Mouse (Mus musculus): ENCODE results near the gene Hemgn. TPM values are rescaled to one million over a fixed set of nuclear protein-coding genes. Genes with fewer than 3 reads are reported as not detected.

Gene Hemgn
- total and polyA plus RNA-seq, 3 experiments = 11.8 to 19.9 TPM; not detected in 1

DNA sequence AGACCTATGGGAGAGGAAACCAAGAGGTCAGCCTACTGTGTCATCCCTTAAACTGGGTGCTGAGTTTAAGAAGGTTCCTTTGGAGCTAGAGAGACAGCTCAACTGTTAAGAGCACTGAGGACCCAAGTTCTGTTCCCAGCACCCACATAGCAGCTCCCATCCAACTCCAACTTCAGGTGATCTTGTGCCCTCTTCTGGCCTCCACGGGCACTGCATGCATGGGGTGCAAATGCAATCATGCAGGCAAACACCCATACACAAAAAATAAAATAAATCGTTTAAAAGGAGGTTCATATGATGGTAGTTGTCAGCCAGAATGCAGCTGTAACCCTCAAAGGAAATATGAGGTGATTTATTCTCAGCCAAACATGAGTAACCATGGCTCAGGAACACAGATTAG, 48.9 kb downstream of the Hemgn start:
- no peak for TF ChIP-seq ELF1 (IDR thresholded peaks at IDR 0.05; ENCODE audit: low read depth, low read length)
- TF ChIP-seq GABPA (IDR thresholded peaks at IDR 0.05; ENCODE audit: low read depth, low read length) = no peak
- peak; percentile 17; the same call in 1 of the 2 replicates for TF ChIP-seq RAD21 (IDR thresholded peaks at IDR 0.05; ENCODE audit: low read depth, low read length)
- no peak for TF ChIP-seq SIN3A (IDR thresholded peaks at IDR 0.05; ENCODE audit: low read length)
- no peak for TF ChIP-seq POLR2AphosphoS5 (IDR thresholded peaks at IDR 0.05; ENCODE audit: borderline replicate concordance, low read depth, low read length)
- peak; percentile 38 to 50 (median 41); a peak in 5 of 6 replicates for TF ChIP-seq CTCF (IDR thresholded peaks at IDR 0.05 in 2 of 3, conservative IDR thresholded peaks at IDR 0.05 in 1 of 3; ENCODE audit: control insufficient read depth in 1 of 3, insufficient read depth in 1 of 3, low read depth in 2 of 3, low read length in 3 of 3, poor library complexity in 1 of 3, severe bottlenecking in 1 of 3)
- 0 out of 2 replicates have a peak, but pooled peaks have one; percentile 6 for TF ChIP-seq SMC3 (IDR thresholded peaks at IDR 0.05; ENCODE audit: low read depth, low read length)
- no peak for TF ChIP-seq UBTF (IDR thresholded peaks at IDR 0.05; ENCODE audit: borderline replicate concordance, insufficient read depth, low read depth, low read length)
- no peak for TF ChIP-seq MYC (IDR thresholded peaks at IDR 0.05; ENCODE audit: low read depth, low read length)
- no peak for TF ChIP-seq ZNF384 (IDR thresholded peaks at IDR 0.05; ENCODE audit: low read depth, low read length)
- TF ChIP-seq ETS1 (IDR thresholded peaks at IDR 0.05; ENCODE audit: low read depth, low read length) = no peak
- TF ChIP-seq TCF12 (IDR thresholded peaks at IDR 0.05; ENCODE audit: low read depth, low read length) = no peak
- TF ChIP-seq NELFE (IDR thresholded peaks at IDR 0.05; ENCODE audit: low read depth, low read length) = no peak
- TF ChIP-seq MYB (IDR thresholded peaks at IDR 0.05; ENCODE audit: low read depth, low read length) = no peak
- no peak for TF ChIP-seq BHLHE40 (IDR thresholded peaks at IDR 0.05; ENCODE audit: borderline replicate concordance, low read depth, low read length)
- TF ChIP-seq EP300 (IDR thresholded peaks at IDR 0.05; ENCODE audit: low read depth in 1 of 2, low read length in 2 of 2) = no peak
- no peaks in the 10 kb centered on the region for H3K4me1 ChIP-seq (ENCODE audit: control insufficient read depth in 1 of 2, insufficient read depth in 2 of 2, low read length in 2 of 2)
- H3K36me3 ChIP-seq (ENCODE audit: control insufficient read depth in 1 of 2, insufficient read depth in 2 of 2, low read length in 2 of 2) = no peaks in the 10 kb centered on the region
- peak; percentile 18 for DNase-seq (ENCODE audit: low read depth, low spot score)
- H3K9ac ChIP-seq (ENCODE audit: control insufficient read depth, low read depth, low read length, poor library complexity, severe bottlenecking) = no peak overlapping the region
- H3K27ac ChIP-seq (ENCODE audit: control insufficient read depth, low read depth, low read length) = no peak overlapping the region
- H3K9me3 ChIP-seq (replicated peaks; ENCODE audit: insufficient read depth, low read length) = no peaks in the 10 kb centered on the region
- no peaks in the 10 kb centered on the region for H3K79me2 ChIP-seq (ENCODE audit: control insufficient read depth, insufficient read depth, low read length, poor library complexity)
- H3K27me3 ChIP-seq (ENCODE audit: control insufficient read depth in 1 of 2, insufficient read depth in 2 of 2, low read length in 2 of 2) = peaks cover 5 to 6% of the 10 kb centered on the region in 2 experiments; a peak in 2 of 4 replicates
- no peak overlapping the region for H3K4me3 ChIP-seq (ENCODE audit: control insufficient read depth in 1 of 2, insufficient read depth in 1 of 2, low read depth in 2 of 2, low read length in 2 of 2)

DNA sequence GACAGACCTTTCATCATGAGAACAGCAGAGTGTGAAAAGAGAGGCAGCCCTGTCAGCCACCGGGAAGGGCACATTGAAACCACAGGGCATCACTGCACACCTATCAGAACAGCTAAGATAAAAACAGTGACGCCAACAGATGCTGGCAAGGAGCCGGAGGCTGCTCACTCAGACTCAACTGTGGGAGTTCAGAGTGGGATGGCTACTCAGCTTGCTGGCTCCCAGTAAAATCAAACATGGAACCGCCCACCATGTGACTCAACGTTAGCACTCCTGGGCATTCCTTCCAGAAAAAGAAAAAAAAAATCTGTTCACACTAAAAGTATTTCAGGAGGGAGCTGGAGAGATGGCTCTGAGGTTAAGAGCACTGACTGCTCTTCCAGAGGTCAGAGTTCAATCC, 52.0 kb downstream of the Hemgn start:
- no peaks in the 10 kb centered on the region for H3K4me1 ChIP-seq (ENCODE audit: control insufficient read depth in 1 of 2, insufficient read depth in 2 of 2, low read length in 2 of 2)
- TF ChIP-seq RAD21 (IDR thresholded peaks at IDR 0.05; ENCODE audit: low read depth, low read length) = no peak
- TF ChIP-seq BHLHE40 (IDR thresholded peaks at IDR 0.05; ENCODE audit: borderline replicate concordance, low read depth, low read length) = no peak
- TF ChIP-seq SIN3A (IDR thresholded peaks at IDR 0.05; ENCODE audit: low read length) = no peak
- no peak for TF ChIP-seq TBP (IDR thresholded peaks at IDR 0.05; ENCODE audit: low read depth, low read length)
- no peak for TF ChIP-seq ZMIZ1 (IDR thresholded peaks at IDR 0.05; ENCODE audit: low read depth, low read length)
- TF ChIP-seq POLR2A (IDR thresholded peaks at IDR 0.05; ENCODE audit: control insufficient read depth in 1 of 2, insufficient read depth in 1 of 2, low read depth in 1 of 2, low read length in 2 of 2, poor library complexity in 1 of 2) = no peak
- TF ChIP-seq EP300 (IDR thresholded peaks at IDR 0.05; ENCODE audit: low read depth in 1 of 2, low read length in 2 of 2) = no peak
- no peak for TF ChIP-seq MEF2A (IDR thresholded peaks at IDR 0.05; ENCODE audit: extremely low read depth, insufficient replicate concordance, low read depth, low read length, poor library complexity, severe bottlenecking)
- no peak for TF ChIP-seq KAT2A (conservative IDR thresholded peaks at IDR 0.05; ENCODE audit: low read depth, low read length)
- no peak for TF ChIP-seq CHD2 (IDR thresholded peaks at IDR 0.05; ENCODE audit: low read length)
- no peak for TF ChIP-seq MAZ (IDR thresholded peaks at IDR 0.05; ENCODE audit: low read depth, low read length)
- TF ChIP-seq POLR2AphosphoS5 (IDR thresholded peaks at IDR 0.05; ENCODE audit: borderline replicate concordance, low read depth, low read length) = no peak
- TF ChIP-seq MYC (IDR thresholded peaks at IDR 0.05; ENCODE audit: low read depth, low read length) = no peak
- TF ChIP-seq CTCF (IDR thresholded peaks at IDR 0.05 in 2 of 3, conservative IDR thresholded peaks at IDR 0.05 in 1 of 3; ENCODE audit: control insufficient read depth in 1 of 3, insufficient read depth in 1 of 3, low read depth in 2 of 3, low read length in 3 of 3, poor library complexity in 1 of 3, severe bottlenecking in 1 of 3) = no peak
- no peak for TF ChIP-seq ZKSCAN1 (IDR thresholded peaks at IDR 0.05; ENCODE audit: low read depth, low read length)
- TF ChIP-seq E2F4 (IDR thresholded peaks at IDR 0.05; ENCODE audit: borderline replicate concordance, low read depth, low read length) = no peak
- no peak for DNase-seq (ENCODE audit: low read depth, low spot score)

More for the DNA sequence above, 52.0 kb downstream of the Hemgn start:
- Histone ChIP-seq H3K4me3 (ENCODE audit: control insufficient read depth in 1 of 2, insufficient read depth in 1 of 2, low read depth in 2 of 2, low read length in 2 of 2) (no peak overlapping the region), H3K36me3 (ENCODE audit: control insufficient read depth in 1 of 2, insufficient read depth in 2 of 2, low read length in 2 of 2) (no peaks in the 10 kb centered on the region), H3K9ac (ENCODE audit: control insufficient read depth, low read depth, low read length, poor library complexity, severe bottlenecking) (no peak overlapping the region), H3K27me3 (ENCODE audit: control insufficient read depth in 1 of 2, insufficient read depth in 2 of 2, low read length in 2 of 2) (peaks cover 6% of the 10 kb centered on the region in 2 experiments; a peak in 2 of 4 replicates), H3K79me2 (ENCODE audit: control insufficient read depth, insufficient read depth, low read length, poor library complexity) (no peaks in the 10 kb centered on the region), H3K27ac (ENCODE audit: control insufficient read depth, low read depth, low read length) (no peak overlapping the region), H3K9me3 (replicated peaks; ENCODE audit: insufficient read depth, low read length) (no peaks in the 10 kb centered on the region)
